Mouse (Mus musculus) midbrain, embryonic 15.5 days (tissue): ENCODE results near the gene Aff4. TPM values are rescaled to one million over a fixed set of nuclear protein-coding genes. Genes with fewer than 3 reads are reported as not detected.
"Not testable (repeated sequence)": the region's sequence is repeated elsewhere in the genome, so short reads cannot be mapped to it uniquely, and the experiment has no call there.

Experiments
- ATAC-seq: fragments of 200-750 bp; cut with Nextera tagmentation; replicated peaks from 2 replicates; pipeline ENCODE4 v1.8.0; 2017; ENCODE audit warnings: moderate TSS enrichment
- H3K27ac ChIP-seq: fragments of 300-500 bp; sonication (generic); 2 replicates; pipeline ENCODE4 v1.5.1; 2015; ENCODE audit warnings: mild to moderate bottlenecking, inconsistent platforms
- H3K27me3 ChIP-seq: fragments of 300-500 bp; sonication (generic); replicated peaks from 2 replicates; pipeline ENCODE4 v1.6.1; 2015; ENCODE audit warnings: inconsistent platforms
- H3K36me3 ChIP-seq: fragments of 300-500 bp; sonication (generic); replicated peaks from 2 replicates; pipeline ENCODE4 v1.6.1; 2015; ENCODE audit warnings: inconsistent platforms
- H3K4me1 ChIP-seq: fragments of 300-500 bp; sonication (generic); 2 replicates; pipeline ENCODE4 v1.6.1; 2015; ENCODE audit warnings: inconsistent platforms
- H3K4me2 ChIP-seq: fragments of 300-500 bp; sonication (generic); 2 replicates; pipeline ENCODE4 v1.6.1; 2015; ENCODE audit warnings: inconsistent platforms, mild to moderate bottlenecking, moderate library complexity
- H3K4me3 ChIP-seq: fragments of 300-500 bp; sonication (generic); 2 replicates; pipeline ENCODE4 v1.5.1; 2015; ENCODE audit warnings: mild to moderate bottlenecking, inconsistent platforms
- H3K9ac ChIP-seq: fragments of 300-500 bp; sonication (generic); 2 replicates; pipeline ENCODE4 v1.6.1; 2015; ENCODE audit warnings: mild to moderate bottlenecking, inconsistent platforms
- H3K9me3 ChIP-seq: fragments of 300-500 bp; sonication (generic); 2 replicates; pipeline ENCODE4 v1.6.1; 2016; ENCODE audit warnings: inconsistent platforms
- WGBS: fragments of 180-500 bp; shearing (Covaris S2); methylation state at CpG from one replicate; pipeline ENCODE4 v1.1.7; 2015; ENCODE audit warnings: mixed read lengths; 5-methylcytosine and 5-hydroxymethylcytosine counted together
- polyA plus RNA-seq: library from polyadenylated mRNA; unstranded; fragments of >200 nt; fragmentation: Nextera tagmentation; extraction: Ambion mirVana; gene quantifications from 2 replicates; pipeline ENCODE4 v1.2.1, GENCODE M21; 2015

Aff4 gene
- 54.3 and 72.6 TPM in 2 replicates for polyA plus RNA-seq

GRCm38 (mm10) chr11:53350291-53351223 lies at the start of gene Aff4:
Aff4 (plus strand) TSS chr11:53350833.
- peaks cover 3% of the 10 kb centered on the region; the same call in 1 of the 2 replicates for H3K27me3 ChIP-seq
- H3K27ac ChIP-seq = peak within 1 kb of the TSS; percentile 98
- peak within 1 kb of the TSS; percentile 68 for H3K4me2 ChIP-seq
- H3K36me3 ChIP-seq = no peaks in the 10 kb centered on the region
- H3K9me3 ChIP-seq = no peaks in the 10 kb centered on the region
- H3K9ac ChIP-seq = peak within 1 kb of the TSS; percentile 92
- under 1% methylated on average over 91 of the region's 127 CpGs for WGBS
- H3K4me3 ChIP-seq = peak within 1 kb of the TSS; percentile 79
- peak; percentile 96 for ATAC-seq
- peaks cover 21% of the 10 kb centered on the region for H3K4me1 ChIP-seq

GRCm38 (mm10) chr11:53301167-53301515 lies 49.5 kb upstream of the Aff4 start:
- peak overlapping the region; percentile 95 for H3K27ac ChIP-seq
- peak overlapping the region; percentile 95 for H3K4me3 ChIP-seq
- H3K9ac ChIP-seq = peak overlapping the region; percentile 49
- WGBS = 53% methylated on average over 9 of the region's 9 CpGs
- no peaks in the 10 kb centered on the region for H3K36me3 ChIP-seq
- peak overlapping the region; percentile 84 for H3K4me2 ChIP-seq
- no peaks in the 10 kb centered on the region for H3K27me3 ChIP-seq
- H3K4me1 ChIP-seq = peaks cover 35% of the 10 kb centered on the region
- H3K9me3 ChIP-seq = no peaks in the 10 kb centered on the region
- no peak for ATAC-seq

- no peak for ATAC-seq
- no peak overlapping the region for H3K4me2 ChIP-seq
- H3K9me3 ChIP-seq = no peaks in the 10 kb centered on the region
- no peaks in the 10 kb centered on the region for H3K27me3 ChIP-seq
- no peak overlapping the region for H3K4me3 ChIP-seq
- no peaks in the 10 kb centered on the region for H3K36me3 ChIP-seq
- 86% methylated on average over 14 of the region's 14 CpGs for WGBS
- no peak overlapping the region for H3K9ac ChIP-seq
- H3K27ac ChIP-seq = no peak overlapping the region
- peaks cover 12% of the 10 kb centered on the region for H3K4me1 ChIP-seq
Observed at GRCm38 (mm10) chr11:53304044-53304840, 46.4 kb upstream of the Aff4 start.

- no peak for ATAC-seq
- Histone ChIP-seq H3K4me1 (no peaks in the 10 kb centered on the region), H3K27me3 (no peaks in the 10 kb centered on the region), H3K9ac (no peak overlapping the region), H3K36me3 (no peaks in the 10 kb centered on the region), H3K27ac (no peak overlapping the region), H3K4me3 (no peak overlapping the region), H3K9me3 (no peaks in the 10 kb centered on the region), H3K4me2 (no peak overlapping the region)
- 93% methylated on average over 2 of the region's 2 CpGs for WGBS
Observed at GRCm38 (mm10) chr11:53306965-53307364, 43.7 kb upstream of the Aff4 start.

- no peaks in the 10 kb centered on the region for H3K36me3 ChIP-seq
- no peaks in the 10 kb centered on the region for H3K27me3 ChIP-seq
- no peak for ATAC-seq
- H3K9ac ChIP-seq = no peak overlapping the region
- H3K9me3 ChIP-seq = no peaks in the 10 kb centered on the region
- H3K4me1 ChIP-seq = no peaks in the 10 kb centered on the region
- no peak overlapping the region for H3K4me3 ChIP-seq
- no peak overlapping the region for H3K4me2 ChIP-seq
- H3K27ac ChIP-seq = no peak overlapping the region
- 70% methylated on average over 10 of the region's 10 CpGs for WGBS
Observed at GRCm38 (mm10) chr11:53307558-53308065, 43.0 kb upstream of the Aff4 start.

- Histone ChIP-seq H3K4me2 (no peak overlapping the region), H3K9me3 (no peaks in the 10 kb centered on the region), H3K4me3 (no peak overlapping the region), H3K27ac (no peak overlapping the region), H3K36me3 (no peaks in the 10 kb centered on the region), H3K9ac (no peak overlapping the region), H3K27me3 (no peaks in the 10 kb centered on the region), H3K4me1 (no peaks in the 10 kb centered on the region)
- no peak for ATAC-seq
Observed at GRCm38 (mm10) chr11:53308251-53308864, 42.3 kb upstream of the Aff4 start.

- Histone ChIP-seq H3K4me3 (no peak overlapping the region), H3K27me3 (no peaks in the 10 kb centered on the region), H3K4me1 (no peaks in the 10 kb centered on the region), H3K9me3 (no peaks in the 10 kb centered on the region), H3K4me2 (no peak overlapping the region), H3K9ac (no peak overlapping the region), H3K36me3 (no peaks in the 10 kb centered on the region), H3K27ac (no peak overlapping the region)
- ATAC-seq = no peak
- 67% methylated on average over 2 of the region's 2 CpGs for WGBS
Observed at GRCm38 (mm10) chr11:53308884-53309310, 41.7 kb upstream of the Aff4 start.

- WGBS = 24% methylated on average over 1 of the region's 1 CpGs
- Histone ChIP-seq H3K4me3 (no peak overlapping the region), H3K4me1 (no peaks in the 10 kb centered on the region), H3K9ac (no peak overlapping the region), H3K9me3 (no peaks in the 10 kb centered on the region), H3K4me2 (no peak overlapping the region), H3K36me3 (no peaks in the 10 kb centered on the region), H3K27me3 (no peaks in the 10 kb centered on the region), H3K27ac (no peak overlapping the region)
- ATAC-seq = no peak
Observed at GRCm38 (mm10) chr11:53311385-53311784, 39.2 kb upstream of the Aff4 start.

GRCm38 (mm10) chr11:53312823-53313222 lies 37.8 kb upstream of the Aff4 start:
- not testable (repeated sequence) for H3K4me2 ChIP-seq, H3K4me3 ChIP-seq, H3K36me3 ChIP-seq, ATAC-seq, H3K4me1 ChIP-seq, H3K9me3 ChIP-seq, H3K27me3 ChIP-seq, H3K9ac ChIP-seq, H3K27ac ChIP-seq
- 92% methylated on average over 1 of the region's 1 CpGs for WGBS

- 56% methylated on average over 1 of the region's 1 CpGs for WGBS
- H3K9ac ChIP-seq = no peak overlapping the region
- H3K36me3 ChIP-seq = no peaks in the 10 kb centered on the region
- H3K4me3 ChIP-seq = no peak overlapping the region
- no peak overlapping the region for H3K4me2 ChIP-seq
- H3K4me1 ChIP-seq = no peaks in the 10 kb centered on the region
- no peaks in the 10 kb centered on the region for H3K9me3 ChIP-seq
- no peak for ATAC-seq
- H3K27me3 ChIP-seq = no peaks in the 10 kb centered on the region
- H3K27ac ChIP-seq = no peak overlapping the region
Observed at GRCm38 (mm10) chr11:53314770-53315173, 35.9 kb upstream of the Aff4 start.

GRCm38 (mm10) chr11:53316996-53317395 lies 33.6 kb upstream of the Aff4 start:
- Histone ChIP-seq H3K4me3 (no peak overlapping the region), H3K9ac (no peak overlapping the region), H3K9me3 (no peaks in the 10 kb centered on the region), H3K4me1 (no peaks in the 10 kb centered on the region), H3K36me3 (no peaks in the 10 kb centered on the region), H3K4me2 (no peak overlapping the region), H3K27me3 (no peaks in the 10 kb centered on the region), H3K27ac (no peak overlapping the region)
- no peak for ATAC-seq
- WGBS = 58% methylated on average over 6 of the region's 6 CpGs

- no peaks in the 10 kb centered on the region for H3K27me3 ChIP-seq
- no peak overlapping the region for H3K9ac ChIP-seq
- H3K4me3 ChIP-seq = no peak overlapping the region
- 85% methylated on average over 7 of the region's 7 CpGs for WGBS
- H3K9me3 ChIP-seq = no peaks in the 10 kb centered on the region
- no peak overlapping the region for H3K4me2 ChIP-seq
- H3K4me1 ChIP-seq = no peaks in the 10 kb centered on the region
- ATAC-seq = no peak
- H3K36me3 ChIP-seq = no peaks in the 10 kb centered on the region
- no peak overlapping the region for H3K27ac ChIP-seq
Observed at GRCm38 (mm10) chr11:53318041-53318440, 32.6 kb upstream of the Aff4 start.
